Mouse (Mus musculus) neural tube, embryonic 15.5 days (tissue): Measurements from ENCODE around the gene Zbtb38. TPM values are rescaled to one million over a fixed set of nuclear protein-coding genes. Genes with fewer than 3 reads are reported as not detected.

Experiments
- ATAC-seq: fragments of 200-750 bp; cut with Nextera tagmentation; 2 replicates; pipeline ENCODE4 v1.8.0; 2017; ENCODE audit warnings: mild to moderate bottlenecking, moderate TSS enrichment, moderate library complexity; ENCODE audit not compliant: low FRiP score
- H3K27ac ChIP-seq: fragments of 300-500 bp; sonication (generic); replicated peaks from 2 replicates; pipeline ENCODE4 v1.5.1; 2015; ENCODE audit warnings: mild to moderate bottlenecking, inconsistent platforms
- H3K27me3 ChIP-seq: fragments of 300-500 bp; sonication (generic); replicated peaks from 2 replicates; pipeline ENCODE4 v1.6.1; 2015; ENCODE audit warnings: inconsistent platforms
- H3K36me3 ChIP-seq: fragments of 300-500 bp; sonication (generic); 2 replicates; pipeline ENCODE4 v1.6.1; 2015; ENCODE audit warnings: inconsistent platforms
- H3K4me1 ChIP-seq: fragments of 300-500 bp; sonication (generic); 2 replicates; pipeline ENCODE4 v1.6.1; 2015; ENCODE audit warnings: inconsistent platforms
- H3K4me2 ChIP-seq: fragments of 300-500 bp; sonication (generic); 2 replicates; pipeline ENCODE4 v1.6.1; 2015; ENCODE audit warnings: inconsistent platforms, mild to moderate bottlenecking, moderate library complexity
- H3K4me3 ChIP-seq: fragments of 300-500 bp; sonication (generic); replicated peaks from 2 replicates; pipeline ENCODE4 v1.5.1; 2015; ENCODE audit warnings: mild to moderate bottlenecking, inconsistent platforms
- H3K9ac ChIP-seq: fragments of 300-500 bp; sonication (generic); replicated peaks from 2 replicates; pipeline ENCODE4 v1.6.1; 2015; ENCODE audit warnings: mild to moderate bottlenecking, inconsistent platforms
- H3K9me3 ChIP-seq: fragments of 300-500 bp; sonication (generic); replicated peaks from 2 replicates; pipeline ENCODE4 v1.6.1; 2016; ENCODE audit warnings: inconsistent platforms
- WGBS: fragments of 180-500 bp; shearing (Covaris S2); methylation state at CpG from one replicate; pipeline ENCODE4 v1.1.7; 2015; ENCODE audit warnings: mixed read lengths; 5-methylcytosine and 5-hydroxymethylcytosine counted together
- polyA plus RNA-seq: library from polyadenylated mRNA; unstranded; fragments of >200 nt; fragmentation: Nextera tagmentation; extraction: Ambion mirVana; gene quantifications from 2 replicates; pipeline ENCODE4 v1.2.1, GENCODE M21; 2015

The Zbtb38 gene
- polyA plus RNA-seq, 1 experiment from 2014 or later: 52.3 TPM

- Histone ChIP-seq H3K4me2 (no peak overlapping the region), H3K4me1 (0 out of 2 replicates have a peak, but pooled peaks cover 4% of the 10 kb centered on the region), H3K9me3 (no peaks in the 10 kb centered on the region), H3K4me3 (no peak overlapping the region), H3K36me3 (no peaks in the 10 kb centered on the region), H3K9ac (no peak overlapping the region), H3K27ac (no peak overlapping the region), H3K27me3 (no peaks in the 10 kb centered on the region)
- no peak for ATAC-seq
- 91% methylated on average over 22 of the region's 22 CpGs for WGBS
These were observed 12.6 kb downstream of the Zbtb38 start for GRCm38 (mm10) chr9:96739808-96740711.

GRCm38 (mm10) chr9:96738563-96739355 lies 13.9 kb downstream of the Zbtb38 start:
- H3K27ac ChIP-seq: no peak overlapping the region
- no peaks in the 10 kb centered on the region for H3K36me3 ChIP-seq
- H3K27me3 ChIP-seq: no peaks in the 10 kb centered on the region
- WGBS: 82% methylated on average over 13 of the region's 13 CpGs
- no peak for ATAC-seq
- H3K4me3 ChIP-seq: no peak overlapping the region
- no peak overlapping the region for H3K4me2 ChIP-seq
- peaks cover 15% of the 10 kb centered on the region; the same call in 1 of the 2 replicates for H3K4me1 ChIP-seq
- H3K9ac ChIP-seq: no peak overlapping the region
- no peaks in the 10 kb centered on the region for H3K9me3 ChIP-seq

GRCm38 (mm10) chr9:96735946-96736345 lies 16.7 kb downstream of the Zbtb38 start:
- H3K27me3 ChIP-seq: no peaks in the 10 kb centered on the region
- 33% methylated on average over 4 of the region's 4 CpGs for WGBS

GRCm38 (mm10) chr9:96733425-96733717 lies 19.3 kb downstream of the Zbtb38 start:
- Histone ChIP-seq H3K36me3 (no peaks in the 10 kb centered on the region), H3K27ac (peak overlapping the region; percentile 97), H3K4me1 (peaks cover 17% of the 10 kb centered on the region), H3K4me2 (peak overlapping the region; percentile 60), H3K27me3 (no peaks in the 10 kb centered on the region), H3K9me3 (no peaks in the 10 kb centered on the region), H3K9ac (peak overlapping the region; percentile 64), H3K4me3 (peak overlapping the region; percentile 48)
- 81% methylated on average over 4 of the region's 4 CpGs for whole genome bisulfite sequencing
- ATAC-seq: peak; percentile 22; the same call in 1 of the 2 replicates

More at GRCm38 (mm10) chr9:96735946-96736345, 16.7 kb downstream of the Zbtb38 start:
- Histone ChIP-seq H3K9ac (no peak overlapping the region), H3K4me1 (peaks cover 15% of the 10 kb centered on the region; the same call in 1 of the 2 replicates), H3K27ac (no peak overlapping the region), H3K4me2 (no peak overlapping the region), H3K36me3 (no peaks in the 10 kb centered on the region), H3K9me3 (no peaks in the 10 kb centered on the region), H3K4me3 (no peak overlapping the region)
- ATAC-seq: no peak

GRCm38 (mm10) chr9:96732644-96733424 lies 19.8 kb downstream of the Zbtb38 start:
- H3K4me2 ChIP-seq: peak overlapping the region; percentile 60
- H3K27ac ChIP-seq: peak overlapping the region; percentile 97
- H3K9ac ChIP-seq: peak overlapping the region; percentile 64
- ATAC-seq: peak; percentile 60
- WGBS: 27% methylated on average over 17 of the region's 17 CpGs
- H3K36me3 ChIP-seq: no peaks in the 10 kb centered on the region
- H3K4me3 ChIP-seq: peak overlapping the region; percentile 48
- H3K9me3 ChIP-seq: no peaks in the 10 kb centered on the region
- H3K4me1 ChIP-seq: peaks cover 22% of the 10 kb centered on the region
- no peaks in the 10 kb centered on the region for H3K27me3 ChIP-seq

- WGBS: 23% methylated on average over 14 of the region's 14 CpGs
- Histone ChIP-seq H3K9ac (peak overlapping the region; percentile 64), H3K4me2 (peak overlapping the region; percentile 60), H3K4me1 (peaks cover 30% of the 10 kb centered on the region), H3K9me3 (no peaks in the 10 kb centered on the region), H3K4me3 (peak overlapping the region; percentile 48), H3K36me3 (no peaks in the 10 kb centered on the region), H3K27me3 (no peaks in the 10 kb centered on the region), H3K27ac (peak overlapping the region; percentile 97)
- ATAC-seq: peak; percentile 82
These were observed 20.6 kb downstream of the Zbtb38 start for GRCm38 (mm10) chr9:96731961-96732511.

- no peak for ATAC-seq
- Histone ChIP-seq H3K4me1 (peaks cover 38% of the 10 kb centered on the region), H3K4me3 (peak overlapping the region; percentile 48), H3K9ac (peak overlapping the region; percentile 64), H3K27ac (peak overlapping the region; percentile 97), H3K9me3 (no peaks in the 10 kb centered on the region), H3K27me3 (no peaks in the 10 kb centered on the region), H3K36me3 (no peaks in the 10 kb centered on the region), H3K4me2 (peak overlapping the region; percentile 60)
- 48% methylated on average over 19 of the region's 19 CpGs for WGBS
These were observed 21.4 kb downstream of the Zbtb38 start for GRCm38 (mm10) chr9:96731039-96731895.

GRCm38 (mm10) chr9:96730311-96730625 lies 22.4 kb downstream of the Zbtb38 start:
- H3K9ac ChIP-seq: peak overlapping the region; percentile 45
- H3K4me2 ChIP-seq: peak overlapping the region; percentile 60
- peak overlapping the region; percentile 97 for H3K27ac ChIP-seq
- H3K36me3 ChIP-seq: no peaks in the 10 kb centered on the region
- H3K9me3 ChIP-seq: no peaks in the 10 kb centered on the region
- no peak for ATAC-seq
- no peaks in the 10 kb centered on the region for H3K27me3 ChIP-seq
- peaks cover 44% of the 10 kb centered on the region for H3K4me1 ChIP-seq
- WGBS: 68% methylated on average over 2 of the region's 2 CpGs
- H3K4me3 ChIP-seq: peak overlapping the region; percentile 48

GRCm38 (mm10) chr9:96729537-96730310 lies 22.9 kb downstream of the Zbtb38 start:
- Histone ChIP-seq H3K9me3 (no peaks in the 10 kb centered on the region), H3K27ac (peak overlapping the region; percentile 97), H3K36me3 (no peaks in the 10 kb centered on the region), H3K4me3 (peak overlapping the region; percentile 48), H3K4me2 (peak overlapping the region; percentile 60), H3K4me1 (peaks cover 47% of the 10 kb centered on the region), H3K27me3 (no peaks in the 10 kb centered on the region), H3K9ac (peak overlapping the region; percentile 45)
- no peak for ATAC-seq
- WGBS: 49% methylated on average over 10 of the region's 10 CpGs
